Mouse (Mus musculus): Measurements from ENCODE around the gene Lpin2. TPM values are rescaled to one million over a fixed set of nuclear protein-coding genes. Genes with fewer than 3 reads are reported as not detected.
A peak's percentile ranks its signal among the peaks of the same experiment; 100 is the strongest.

Lpin2 gene
- polyA plus RNA-seq, 1 experiment from 2014 or later, result 34.5 TPM

GRCm38 (mm10) chr17:71265336-71266051 lies 83.1 kb downstream of the Lpin2 start:
- WGBS, result 79% methylated on average over 5 of the region's 5 CpGs
- no peak for DNase-seq (ENCODE audit: low spot score)
- no peaks in the 10 kb centered on the region for H3K9me3 ChIP-seq (replicated peaks)
- 0 out of 2 replicates have a peak, but pooled peaks cover 3% of the 10 kb centered on the region for H3K4me1 ChIP-seq
- no peak overlapping the region for H3K4me3 ChIP-seq
- H3K27me3 ChIP-seq (ENCODE audit: low read depth, poor library complexity, severe bottlenecking), result no peaks in the 10 kb centered on the region
- H3K36me3 ChIP-seq, result no peaks in the 10 kb centered on the region
- H3K27ac ChIP-seq (replicated peaks), result no peak overlapping the region

- no peaks in the 10 kb centered on the region for H3K27me3 ChIP-seq (ENCODE audit: low read depth, poor library complexity, severe bottlenecking)
- H3K4me3 ChIP-seq, result no peak overlapping the region
- peaks cover 7% of the 10 kb centered on the region; the same call in 1 of the 2 replicates for H3K36me3 ChIP-seq
- H3K9me3 ChIP-seq (replicated peaks), result no peaks in the 10 kb centered on the region
- no peak for DNase-seq (ENCODE audit: low spot score)
- 91% methylated on average over 8 of the region's 8 CpGs for WGBS
- no peak overlapping the region for H3K27ac ChIP-seq (replicated peaks)
- 0 out of 2 replicates have a peak, but pooled peaks cover 3% of the 10 kb centered on the region for H3K4me1 ChIP-seq
Observed at GRCm38 (mm10) chr17:71267374-71267773, 85.0 kb downstream of the Lpin2 start.

GRCm38 (mm10) chr17:71268152-71268551 lies 85.8 kb downstream of the Lpin2 start:
- H3K9me3 ChIP-seq (replicated peaks), result no peaks in the 10 kb centered on the region
- H3K36me3 ChIP-seq, result peaks cover 15% of the 10 kb centered on the region
- H3K4me3 ChIP-seq, result no peak overlapping the region
- 90% methylated on average over 10 of the region's 10 CpGs for WGBS
- H3K4me1 ChIP-seq, result 0 out of 2 replicates have a peak, but pooled peaks cover 3% of the 10 kb centered on the region
- no peak for DNase-seq (ENCODE audit: low spot score)
- no peak overlapping the region for H3K27ac ChIP-seq (replicated peaks)
- no peaks in the 10 kb centered on the region for H3K27me3 ChIP-seq (ENCODE audit: low read depth, poor library complexity, severe bottlenecking)

GRCm38 (mm10) chr17:71268599-71268998 lies 86.2 kb downstream of the Lpin2 start:
- H3K9me3 ChIP-seq (replicated peaks), result no peaks in the 10 kb centered on the region
- H3K27me3 ChIP-seq (ENCODE audit: low read depth, poor library complexity, severe bottlenecking), result no peaks in the 10 kb centered on the region
- no peak for DNase-seq (ENCODE audit: low spot score)
- H3K4me3 ChIP-seq, result no peak overlapping the region
- H3K4me1 ChIP-seq, result 0 out of 2 replicates have a peak, but pooled peaks cover 3% of the 10 kb centered on the region
- peaks cover 19% of the 10 kb centered on the region for H3K36me3 ChIP-seq
- 89% methylated on average over 3 of the region's 3 CpGs for WGBS
- H3K27ac ChIP-seq (replicated peaks), result no peak overlapping the region

- H3K27me3 ChIP-seq (ENCODE audit: low read depth, poor library complexity, severe bottlenecking), result no peaks in the 10 kb centered on the region
- H3K4me3 ChIP-seq, result no peak overlapping the region
- H3K27ac ChIP-seq (replicated peaks), result no peak overlapping the region
- H3K9me3 ChIP-seq (replicated peaks), result no peaks in the 10 kb centered on the region; the same call in 1 of the 2 replicates
- WGBS, result 97% methylated on average over 12 of the region's 12 CpGs
- no peak for DNase-seq (ENCODE audit: low spot score)
- no peaks in the 10 kb centered on the region for H3K4me1 ChIP-seq
- peaks cover 37% of the 10 kb centered on the region for H3K36me3 ChIP-seq
Observed at GRCm38 (mm10) chr17:71273901-71274300, 91.5 kb downstream of the Lpin2 start.

- H3K4me3 ChIP-seq, result no peak overlapping the region
- no peaks in the 10 kb centered on the region for H3K27me3 ChIP-seq (ENCODE audit: low read depth, poor library complexity, severe bottlenecking)
- no peaks in the 10 kb centered on the region; the same call in 1 of the 2 replicates for H3K9me3 ChIP-seq (replicated peaks)
- 90% methylated on average over 10 of the region's 10 CpGs for WGBS
- peaks cover 45% of the 10 kb centered on the region for H3K36me3 ChIP-seq
- H3K4me1 ChIP-seq, result no peaks in the 10 kb centered on the region
- no peak overlapping the region for H3K27ac ChIP-seq (replicated peaks)
- no peak for DNase-seq (ENCODE audit: low spot score)
Observed at GRCm38 (mm10) chr17:71276771-71277170, 94.4 kb downstream of the Lpin2 start.

GRCm38 (mm10) chr17:71277701-71278491 lies 95.5 kb downstream of the Lpin2 start:
- 90% methylated on average over 6 of the region's 6 CpGs for WGBS

GRCm38 (mm10) chr17:71282716-71283115 lies 100.4 kb downstream of the Lpin2 start:
- WGBS, result 88% methylated on average over 9 of the region's 9 CpGs
- H3K4me1 ChIP-seq, result peaks cover 3% of the 10 kb centered on the region; the same call in 1 of the 2 replicates
- no peaks in the 10 kb centered on the region for H3K27me3 ChIP-seq (ENCODE audit: low read depth, poor library complexity, severe bottlenecking)
- DNase-seq (ENCODE audit: low spot score), result no peak
- H3K9me3 ChIP-seq (replicated peaks), result no peaks in the 10 kb centered on the region
- no peak overlapping the region for H3K4me3 ChIP-seq
- peaks cover 11% of the 10 kb centered on the region for H3K36me3 ChIP-seq
- no peak overlapping the region for H3K27ac ChIP-seq (replicated peaks)

More at GRCm38 (mm10) chr17:71277701-71278491, 95.5 kb downstream of the Lpin2 start:
- peaks cover 36% of the 10 kb centered on the region for H3K36me3 ChIP-seq
- DNase-seq (ENCODE audit: low spot score), result no peak
- no peak overlapping the region for H3K27ac ChIP-seq (replicated peaks)
- no peaks in the 10 kb centered on the region for H3K27me3 ChIP-seq (ENCODE audit: low read depth, poor library complexity, severe bottlenecking)
- H3K4me3 ChIP-seq, result no peak overlapping the region
- H3K4me1 ChIP-seq, result no peaks in the 10 kb centered on the region
- H3K9me3 ChIP-seq (replicated peaks), result no peaks in the 10 kb centered on the region; the same call in 1 of the 2 replicates

GRCm38 (mm10) chr17:71283237-71283636 lies 100.9 kb downstream of the Lpin2 start:
- no peak overlapping the region for H3K27ac ChIP-seq (replicated peaks)
- H3K27me3 ChIP-seq (ENCODE audit: low read depth, poor library complexity, severe bottlenecking), result no peaks in the 10 kb centered on the region
- H3K4me1 ChIP-seq, result peaks cover 3% of the 10 kb centered on the region; the same call in 1 of the 2 replicates
- H3K36me3 ChIP-seq, result peaks cover 11% of the 10 kb centered on the region
- DNase-seq (ENCODE audit: low spot score), result no peak
- H3K9me3 ChIP-seq (replicated peaks), result no peaks in the 10 kb centered on the region
- WGBS, result 94% methylated on average over 4 of the region's 4 CpGs
- no peak overlapping the region for H3K4me3 ChIP-seq

GRCm38 (mm10) chr17:71284890-71285289 lies 102.5 kb downstream of the Lpin2 start:
- Histone ChIP-seq H3K4me3 (no peak overlapping the region), H3K27me3 (ENCODE audit: low read depth, poor library complexity, severe bottlenecking) (no peaks in the 10 kb centered on the region), H3K36me3 (0 out of 2 replicates have a peak, but pooled peaks cover 4% of the 10 kb centered on the region), H3K27ac (replicated peaks) (0 out of 2 replicates have a peak overlapping the region, but pooled peaks have one; percentile 17), H3K9me3 (replicated peaks) (no peaks in the 10 kb centered on the region), H3K4me1 (peaks cover 3% of the 10 kb centered on the region; the same call in 1 of the 2 replicates)
- DNase-seq (ENCODE audit: low spot score), result no peak
- WGBS, result 77% methylated on average over 6 of the region's 6 CpGs

- Histone ChIP-seq H3K9me3 (replicated peaks) (no peaks in the 10 kb centered on the region), H3K27ac (replicated peaks) (no peak overlapping the region), H3K4me1 (peaks cover 3% of the 10 kb centered on the region; the same call in 1 of the 2 replicates), H3K36me3 (no peaks in the 10 kb centered on the region), H3K4me3 (no peak overlapping the region), H3K27me3 (ENCODE audit: low read depth, poor library complexity, severe bottlenecking) (no peaks in the 10 kb centered on the region)
- WGBS, result 77% methylated on average over 6 of the region's 6 CpGs
- no peak for DNase-seq (ENCODE audit: low spot score)
Observed at GRCm38 (mm10) chr17:71285929-71286328, 103.6 kb downstream of the Lpin2 start.

- H3K4me3 ChIP-seq, result no peak overlapping the region
- H3K36me3 ChIP-seq, result no peaks in the 10 kb centered on the region
- H3K27me3 ChIP-seq (ENCODE audit: low read depth, poor library complexity, severe bottlenecking), result no peaks in the 10 kb centered on the region
- H3K9me3 ChIP-seq (replicated peaks), result no peaks in the 10 kb centered on the region
- H3K4me1 ChIP-seq, result peaks cover 3% of the 10 kb centered on the region; the same call in 1 of the 2 replicates
- no peak overlapping the region for H3K27ac ChIP-seq (replicated peaks)
- no peak for DNase-seq (ENCODE audit: low spot score)
- 96% methylated on average over 7 of the region's 7 CpGs for WGBS
Observed at GRCm38 (mm10) chr17:71287586-71287985, 105.2 kb downstream of the Lpin2 start.
